Mouse (Mus musculus) heart, adult 9 months (tissue): ENCODE results near the gene Zcchc24.

Experiments
- DNase-seq, 2 experiments: peaks; one replicate each; pipeline ENCODE4 v3.0.0; 2022; ENCODE audit warnings: low spot score in 2 of 2

Gene Zcchc24

GRCm38 (mm10) chr14:25718471-25718870 is 50.4 kb downstream of the Zcchc24 start:
- DNase-seq, result peak; percentile 70 to 73

GRCm38 (mm10) chr14:25717718-25718117 is 51.1 kb downstream of the Zcchc24 start:
- DNase-seq, result no peak

GRCm38 (mm10) chr14:25716528-25716927 is 52.3 kb downstream of the Zcchc24 start:
- DNase-seq, result no peak

GRCm38 (mm10) chr14:25713443-25713842 is 55.4 kb downstream of the Zcchc24 start:
- no peak for DNase-seq

- DNase-seq, result no peak
Measured at GRCm38 (mm10) chr14:25711602-25712001, 57.2 kb downstream of the Zcchc24 start.

GRCm38 (mm10) chr14:25711177-25711576 is 57.7 kb downstream of the Zcchc24 start:
- DNase-seq, result no peak

- no peak for DNase-seq
Measured at GRCm38 (mm10) chr14:25710681-25711080, 58.2 kb downstream of the Zcchc24 start.

GRCm38 (mm10) chr14:25710073-25710472 is 58.8 kb downstream of the Zcchc24 start:
- DNase-seq, result peak; percentile 65 to 73

- DNase-seq, result peak; percentile 56 to 84
Measured at GRCm38 (mm10) chr14:25708917-25709316, 59.9 kb downstream of the Zcchc24 start.

GRCm38 (mm10) chr14:25708451-25708850 is 60.4 kb downstream of the Zcchc24 start:
- peak; percentile 86 to 92 for DNase-seq

GRCm38 (mm10) chr14:25707691-25708181 is 61.1 kb downstream of the Zcchc24 start:
- DNase-seq, result peak; percentile 61 to 68

- DNase-seq, result no peak
Measured at GRCm38 (mm10) chr14:25701986-25702385, 66.9 kb downstream of the Zcchc24 start.

GRCm38 (mm10) chr14:25696356-25696755 is 72.5 kb downstream of the Zcchc24 start:
- DNase-seq, result peak in 1 of 2 experiments; percentile 40

GRCm38 (mm10) chr14:25695059-25695458 is 73.8 kb downstream of the Zcchc24 start:
- no peak for DNase-seq

- no peak for DNase-seq
Measured at GRCm38 (mm10) chr14:25694569-25694897, 74.3 kb downstream of the Zcchc24 start.

GRCm38 (mm10) chr14:25693888-25694568 is 74.8 kb downstream of the Zcchc24 start, which contains the start of gene Ppif:
TSS of gene Ppif (plus strand) at chr14:25694154.
- DNase-seq, result peak; percentile 89 to 93

GRCm38 (mm10) chr14:25693271-25693887 is 75.5 kb downstream of the Zcchc24 start:
- DNase-seq, result peak in 1 of 2 experiments; percentile 21

- peak in 1 of 2 experiments; percentile 58 for DNase-seq
Measured at GRCm38 (mm10) chr14:25686983-25687901, 81.6 kb downstream of the Zcchc24 start.

GRCm38 (mm10) chr14:25686216-25686945 is 82.5 kb downstream of the Zcchc24 start:
- DNase-seq, result no peak

GRCm38 (mm10) chr14:25682020-25682419 is 86.8 kb downstream of the Zcchc24 start:
- DNase-seq, result no peak

- no peak for DNase-seq
Measured at GRCm38 (mm10) chr14:25679625-25680024, 89.2 kb downstream of the Zcchc24 start.
